Mouse (Mus musculus): ENCODE results near the gene Cnot1. TPM values are rescaled to one million over a fixed set of nuclear protein-coding genes. Genes with fewer than 3 reads are reported as not detected.
"Not testable (repeated sequence)": the region's sequence is repeated elsewhere in the genome, so short reads cannot be mapped to it uniquely, and the experiment has no call there.

Cnot1 gene
- polyA plus RNA-seq, 3 experiments from 2014 or later, result 88.9 to 95.1 (median 94.7) TPM

- ATAC-seq, result no peak
Measured at GRCm38 (mm10) chr8:95816044-95816708, 8.9 kb upstream of the Cnot1 start.

- no peak for ATAC-seq
Measured at GRCm38 (mm10) chr8:95810184-95810591, 2.9 kb upstream of the Cnot1 start.

- no peak for ATAC-seq
Measured at GRCm38 (mm10) chr8:95809116-95809515, 1.9 kb upstream of the Cnot1 start.

- no peak for ATAC-seq
Measured at GRCm38 (mm10) chr8:95808631-95809030, 1.4 kb upstream of the Cnot1 start.

- peak; percentile 84 for ATAC-seq
Measured at GRCm38 (mm10) chr8:95807861-95808260, 597 bp upstream of the Cnot1 start.

GRCm38 (mm10) chr8:95806461-95807191 is 638 bp downstream of the Cnot1 start:
- ATAC-seq, result no peak

GRCm38 (mm10) chr8:95805482-95805881 is 1.8 kb downstream of the Cnot1 start:
- ATAC-seq, result no peak

GRCm38 (mm10) chr8:95802231-95802630 is 5.0 kb downstream of the Cnot1 start:
- no peak for ATAC-seq

GRCm38 (mm10) chr8:95801476-95802064 is 5.7 kb downstream of the Cnot1 start:
- no peak for ATAC-seq

- ATAC-seq, result peak; percentile 9
Measured at GRCm38 (mm10) chr8:95800353-95800752, 6.9 kb downstream of the Cnot1 start.

- ATAC-seq, result peak; percentile 77
Measured at GRCm38 (mm10) chr8:95799891-95800290, 7.4 kb downstream of the Cnot1 start.

GRCm38 (mm10) chr8:95799117-95799516 is 8.1 kb downstream of the Cnot1 start:
- ATAC-seq, result no peak

GRCm38 (mm10) chr8:95795333-95796061 is 11.8 kb downstream of the Cnot1 start:
- ATAC-seq, result not testable (repeated sequence)

- no peak for ATAC-seq
Measured at GRCm38 (mm10) chr8:95785591-95785990, 21.7 kb downstream of the Cnot1 start.

- no peak for ATAC-seq
Measured at GRCm38 (mm10) chr8:95782628-95783027, 24.6 kb downstream of the Cnot1 start.

- ATAC-seq, result no peak
Measured at GRCm38 (mm10) chr8:95781775-95782174, 25.5 kb downstream of the Cnot1 start.

GRCm38 (mm10) chr8:95781085-95781484 is 26.2 kb downstream of the Cnot1 start:
- no peak for ATAC-seq

- ATAC-seq, result no peak
Measured at GRCm38 (mm10) chr8:95764133-95764532, 43.1 kb downstream of the Cnot1 start.

GRCm38 (mm10) chr8:95760323-95760722 is 46.9 kb downstream of the Cnot1 start:
- no peak for ATAC-seq

GRCm38 (mm10) chr8:95751924-95752323 is 55.3 kb downstream of the Cnot1 start:
- ATAC-seq, result no peak

- ATAC-seq, result no peak
Measured at GRCm38 (mm10) chr8:95748028-95748427, 59.2 kb downstream of the Cnot1 start.

- no peak for ATAC-seq
Measured at GRCm38 (mm10) chr8:95741732-95742131, 65.5 kb downstream of the Cnot1 start.

GRCm38 (mm10) chr8:95738596-95738995 is 68.7 kb downstream of the Cnot1 start:
- ATAC-seq, result no peak
